8 mouse cellular contexts compared by ENCODE assay signal in the genomic region with DNA sequence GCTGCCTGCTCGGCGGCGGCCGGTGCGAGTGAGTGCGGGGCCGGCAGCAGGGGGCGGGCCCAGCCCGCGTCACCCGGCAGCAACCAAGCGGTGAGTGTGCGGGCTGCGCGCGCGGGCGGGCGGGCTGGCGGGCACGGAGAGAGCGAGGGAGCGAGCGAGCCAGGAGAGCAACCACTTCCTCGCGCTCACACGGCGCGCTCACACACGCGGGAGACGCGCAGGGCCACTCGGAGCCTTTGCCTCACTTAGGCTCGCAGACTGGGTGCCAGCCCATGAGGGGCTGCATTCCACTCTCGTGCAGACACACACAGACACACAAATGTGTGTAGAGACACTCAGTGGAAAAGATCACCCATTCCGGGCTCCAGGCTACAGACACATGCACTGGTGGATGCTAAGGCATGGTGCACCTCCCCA. TPM values are rescaled to one million over a fixed set of nuclear protein-coding genes. Genes with fewer than 3 reads are reported as not detected.
DNase-seq lines count a peak whose midpoint lies in the region; ATAC-seq and TF ChIP-seq lines count a peak whose summit lies in the region.

Gene Doc2b (minus strand): TSS at position 21 of the 417 bp plus-strand sequence.

- peak within 1 kb of the TSS; percentile 53 for H3K4me3 ChIP-seq in kidney, embryonic 16.5 days (ENCODE audit: low read length)
- H3K4me3 ChIP-seq in cerebellum, adult 2 months (replicated peaks; ENCODE audit: insufficient read depth, low read depth, low read length) = peak within 1 kb of the TSS; percentile 73
- peak within 1 kb of the TSS; percentile 41 for H3K4me3 ChIP-seq in liver, embryonic 12.5 days
- peak within 1 kb of the TSS; percentile 57 for H3K4me3 ChIP-seq in olfactory bulb, adult 2 months (ENCODE audit: insufficient read depth, low read depth, low read length)

- no peak within 1 kb of the TSS for H3K27ac ChIP-seq in kidney, embryonic 16.5 days (ENCODE audit: low read length)
- 0 out of 2 replicates have a peak within 1 kb of the TSS, but pooled peaks have one; percentile 66 for H3K27ac ChIP-seq in cerebellum, adult 2 months (ENCODE audit: insufficient read depth, low read length)
- H3K27ac ChIP-seq in liver, embryonic 12.5 days = no peak within 1 kb of the TSS
- H3K27ac ChIP-seq in olfactory bulb, adult 2 months (ENCODE audit: insufficient read depth, low read depth, low read length) = no peak within 1 kb of the TSS

- DNase-seq in kidney, adult 8-10 months = no peak
- DNase-seq in cerebellum, adult 2 months = peak; percentile 63 to 71
- peak in 1 of 2 experiments; percentile 77 for DNase-seq in frontal cortex, adult 2 months (ENCODE audit: extremely low spot score in 1 of 2, low spot score in 1 of 2)
- peak; percentile 65 for DNase-seq in layer of hippocampus, adult 11-12 months (ENCODE audit: low spot score)
- DNase-seq in natural killer cell, adult 2 months (ENCODE audit: low spot score in 2 of 2) = no peak

- peak within 1 kb of the TSS; percentile 76 for H3K4me2 ChIP-seq in kidney, embryonic 16.5 days (replicated peaks; ENCODE audit: low read depth, low read length)
- H3K4me2 ChIP-seq in liver, embryonic 12.5 days = peak within 1 kb of the TSS; percentile 51

- TF ChIP-seq POLR2A in cerebellum, adult 2 months (IDR thresholded peaks at IDR 0.05; ENCODE audit: borderline replicate concordance, insufficient read depth, low read length) = 0 out of 2 replicates have a peak, but pooled peaks have one; percentile 29
- TF ChIP-seq POLR2A in olfactory bulb, adult 2 months (IDR thresholded peaks at IDR 0.05; ENCODE audit: insufficient read depth, low read depth, low read length) = no peak

- 4% methylated on average over 30 of the region's 37 CpGs for WGBS in kidney, embryonic 16.5 days
- WGBS in cerebellum, adult 2 months = 2% methylated on average over 37 of the region's 37 CpGs
- 8% methylated on average over 32 of the region's 37 CpGs for WGBS in liver, embryonic 12.5 days (ENCODE audit: insufficient replicate concordance)
- 3% methylated on average over 37 of the region's 37 CpGs for WGBS in olfactory bulb, adult 2 months

- peaks cover 31% of the 10 kb centered on the region for H3K27me3 ChIP-seq in kidney, embryonic 16.5 days (ENCODE audit: insufficient read depth, low read length)
- 0 out of 2 replicates have a peak, but pooled peaks cover 4% of the 10 kb centered on the region for H3K27me3 ChIP-seq in cerebellum, adult 2 months (ENCODE audit: control insufficient read depth, insufficient read depth, low read length)
- peaks cover 89% of the 10 kb centered on the region for H3K27me3 ChIP-seq in liver, embryonic 12.5 days (replicated peaks)

- no peak for TF ChIP-seq CTCF in cerebellum, adult 2 months (IDR thresholded peaks at IDR 0.05; ENCODE audit: borderline replicate concordance, insufficient read depth, low read depth, low read length)
- TF ChIP-seq CTCF in olfactory bulb, adult 2 months (IDR thresholded peaks at IDR 0.05; ENCODE audit: insufficient read depth, low read depth, low read length) = no peak

- H3K9me3 ChIP-seq in kidney, embryonic 16.5 days (ENCODE audit: low read length) = no peaks in the 10 kb centered on the region
- H3K9me3 ChIP-seq in liver, embryonic 12.5 days (replicated peaks) = no peaks in the 10 kb centered on the region

- H3K9ac ChIP-seq in kidney, embryonic 16.5 days (replicated peaks; ENCODE audit: low read length) = peak within 1 kb of the TSS; percentile 73
- no peak within 1 kb of the TSS for H3K9ac ChIP-seq in liver, embryonic 12.5 days

- H3K36me3 ChIP-seq in kidney, embryonic 16.5 days (ENCODE audit: insufficient read depth, low read length) = no peaks in the 10 kb centered on the region
- H3K36me3 ChIP-seq in liver, embryonic 12.5 days = no peaks in the 10 kb centered on the region

- ATAC-seq in kidney, embryonic 16.5 days (ENCODE audit: low FRiP score, low TSS enrichment) = peak; percentile 59
- ATAC-seq in liver, embryonic 12.5 days = no peak

- peaks cover 26% of the 10 kb centered on the region for H3K4me1 ChIP-seq in kidney, embryonic 16.5 days (ENCODE audit: insufficient read depth, low read length)
- H3K4me1 ChIP-seq in cerebellum, adult 2 months (ENCODE audit: control insufficient read depth, insufficient read depth, low read length) = peaks cover 14% of the 10 kb centered on the region
- H3K4me1 ChIP-seq in liver, embryonic 12.5 days = peaks cover 11% of the 10 kb centered on the region; the same call in 1 of the 2 replicates
- peaks cover 9% of the 10 kb centered on the region; the same call in 1 of the 2 replicates for H3K4me1 ChIP-seq in olfactory bulb, adult 2 months (ENCODE audit: control insufficient read depth, insufficient read depth, low read length)

RNA-seq across cellular contexts. Expression of gene Doc2b, which starts in this region (rescaled TPM):
- 0.54 and 0.86 TPM in 2 replicates for polyA plus RNA-seq in kidney, embryonic 16.5 days (2015; fragmentation: Nextera tagmentation; extraction: Ambion mirVana)
- 32.1 and 36.7 TPM in 2 replicates for polyA plus RNA-seq in cerebellum, adult 2 months (2012; rRNA removed)
- 5.2 and 11.0 TPM in 2 replicates for polyA plus RNA-seq in frontal cortex, adult 2 months (2012; rRNA removed)
- polyA plus RNA-seq in liver, embryonic 12.5 days (2016; fragmentation: Nextera tagmentation; extraction: Ambion mirVana) = 0.05 and 0.12 TPM in 2 replicates
- polyA plus RNA-seq in olfactory bulb, adult 2 months (2012; ENCODE audit: insufficient read depth, insufficient read length, low replicate concordance, missing spikeins) = not detected in 2 replicates

Comparison
In these comparisons a context has a peak if more than half of its experiments do, and no peak if none do; other contexts are left out.
1. Peak in ATAC-seq, H3K4me3 ChIP-seq, H3K9ac ChIP-seq and H3K4me2 ChIP-seq in kidney, embryonic 16.5 days; RNA of the gene not detected or under 1 TPM.
2. DNase-seq: peak in cerebellum, adult 2 months (2 of 2) and layer of hippocampus, adult 11-12 months (single experiment); none in kidney, adult 8-10 months (0 of 2) and natural killer cell, adult 2 months (0 of 2).
3. Peak in every context shown above with its lines, with median percentiles within 50 percentile points of each other: H3K4me3 ChIP-seq.